ENCODE assay signal across 23 mouse cellular contexts in the genomic region with DNA sequence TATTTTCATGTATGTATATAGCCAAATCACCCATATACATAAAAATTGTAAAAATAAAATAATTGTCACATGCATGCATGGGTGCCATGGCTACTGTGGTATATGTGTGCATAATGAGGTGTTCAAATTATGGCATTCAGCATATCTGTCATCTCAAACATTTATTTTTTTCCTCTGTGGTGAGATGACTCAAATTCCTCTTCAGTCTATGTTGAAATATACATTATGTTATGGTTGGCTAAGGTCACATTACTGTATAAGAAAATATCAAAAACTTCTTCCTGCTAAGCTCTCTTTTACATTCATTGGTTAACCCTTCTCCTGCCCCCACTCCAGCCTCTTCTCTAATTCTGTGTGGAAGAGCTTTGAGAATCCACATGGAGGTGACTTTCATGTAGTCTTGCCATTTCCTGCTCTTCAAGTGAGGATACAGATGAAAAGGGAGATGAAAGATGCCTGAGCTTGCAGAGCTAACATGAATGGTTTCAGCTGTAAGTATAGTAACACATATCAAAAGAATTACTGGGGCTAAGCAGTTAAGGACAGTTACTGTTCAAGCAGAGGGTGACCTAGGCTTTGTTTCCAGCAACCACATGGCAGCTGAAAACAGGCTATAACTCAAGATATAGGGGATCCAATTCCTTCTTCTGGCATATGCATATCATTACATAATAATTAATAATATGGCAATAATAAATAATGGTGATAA.
DNase-seq lines count a peak whose midpoint lies in the region; ATAC-seq and TF ChIP-seq lines count a peak whose summit lies in the region.
"Had no signal": no experiment of that assay in that cellular context is flagged by ENCODE, and none has a peak within 500 bp of the region (broad histone marks: within the 10 kb centered on the region; RNA-seq: fewer than 3 reads in every experiment).

No protein-coding gene starts in this region.

- no peaks in the 10 kb centered on the region for H3K9me3 ChIP-seq in midbrain, embryonic 16.5 days (replicated peaks; ENCODE audit: control insufficient read depth, low read length, poor library complexity, severe bottlenecking)
- no peaks in the 10 kb centered on the region for H3K9me3 ChIP-seq in midbrain, embryonic 13.5 days
- H3K9me3 ChIP-seq in hindbrain, postnatal 0 days (ENCODE audit: low read length): no peaks in the 10 kb centered on the region
- H3K9me3 ChIP-seq: heart, embryonic 10.5 days; heart, embryonic 13.5 days had no signal

- H3K36me3 ChIP-seq in midbrain, embryonic 16.5 days (ENCODE audit: control insufficient read depth, insufficient read depth, low read length): no peaks in the 10 kb centered on the region
- H3K36me3 ChIP-seq in midbrain, embryonic 13.5 days: no peaks in the 10 kb centered on the region
- H3K36me3 ChIP-seq in C2C12 (ENCODE audit: control insufficient read depth, insufficient read depth): no peaks in the 10 kb centered on the region
- H3K36me3 ChIP-seq in hindbrain, postnatal 0 days (ENCODE audit: insufficient read depth, low read length): no peaks in the 10 kb centered on the region
- H3K36me3 ChIP-seq: heart, embryonic 10.5 days; heart, embryonic 13.5 days had no signal

- no peaks in the 10 kb centered on the region for H3K27me3 ChIP-seq in midbrain, embryonic 16.5 days (ENCODE audit: control insufficient read depth, insufficient read depth, low read depth, low read length)
- no peaks in the 10 kb centered on the region for H3K27me3 ChIP-seq in midbrain, embryonic 13.5 days
- no peaks in the 10 kb centered on the region for H3K27me3 ChIP-seq in C2C12 (ENCODE audit: control insufficient read depth, insufficient read depth, insufficient read length)
- H3K27me3 ChIP-seq in hindbrain, postnatal 0 days (ENCODE audit: insufficient read depth, low read length): no peaks in the 10 kb centered on the region
- H3K27me3 ChIP-seq: heart, embryonic 13.5 days had no signal

- no peak overlapping the region for H3K4me2 ChIP-seq in midbrain, embryonic 16.5 days (ENCODE audit: low read length)
- no peak overlapping the region for H3K4me2 ChIP-seq in midbrain, embryonic 13.5 days (replicated peaks)
- no peak overlapping the region for H3K4me2 ChIP-seq in hindbrain, postnatal 0 days (ENCODE audit: low read depth, low read length)
- H3K4me2 ChIP-seq: heart, embryonic 13.5 days; hindbrain, embryonic 14.5 days had no signal

- H3K4me3 ChIP-seq in midbrain, embryonic 16.5 days (ENCODE audit: low read depth, low read length): no peak overlapping the region
- no peak overlapping the region for H3K4me3 ChIP-seq in midbrain, embryonic 13.5 days (replicated peaks)
- H3K4me3 ChIP-seq in C2C12 (ENCODE audit: insufficient read depth, poor library complexity, severe bottlenecking): no peak overlapping the region
- no peak overlapping the region for H3K4me3 ChIP-seq in embryonic fibroblast, embryonic 13.5 days (ENCODE audit: insufficient read depth, low read length)
- H3K4me3 ChIP-seq in hindbrain, postnatal 0 days (ENCODE audit: low read length): no peak overlapping the region
- H3K4me3 ChIP-seq: heart, adult 2 months; heart, embryonic 10.5 days; heart, embryonic 13.5 days had no signal

- H3K79me3 ChIP-seq in C2C12 (ENCODE audit: low read depth): peaks cover 5% of the 10 kb centered on the region

- no peak overlapping the region for H3K9ac ChIP-seq in midbrain, embryonic 16.5 days (ENCODE audit: low read depth, low read length)
- H3K9ac ChIP-seq in midbrain, embryonic 13.5 days (replicated peaks): no peak overlapping the region
- H3K9ac ChIP-seq in hindbrain, postnatal 0 days (replicated peaks; ENCODE audit: low read length): no peak overlapping the region
- H3K9ac ChIP-seq: heart, embryonic 13.5 days; hindbrain, embryonic 14.5 days had no signal

- H3K79me2 ChIP-seq in C2C12 (ENCODE audit: control insufficient read depth, insufficient read depth): peaks cover 26% of the 10 kb centered on the region

- no peak for TF ChIP-seq CTCF in C2C12 (IDR thresholded peaks at IDR 0.05; ENCODE audit: control insufficient read depth, insufficient read depth, insufficient read length)
- no peak for TF ChIP-seq CTCF in embryonic fibroblast, embryonic 13.5 days (IDR thresholded peaks at IDR 0.05; ENCODE audit: borderline replicate concordance, insufficient read depth, low read length)
- TF ChIP-seq CTCF in hindbrain, postnatal 0 days (IDR thresholded peaks at IDR 0.05; ENCODE audit: low read depth): no peak

- ATAC-seq in midbrain, embryonic 16.5 days: peak; percentile 62; the same call in 1 of the 2 replicates
- no peak for ATAC-seq in midbrain, embryonic 13.5 days
- no peak for ATAC-seq in hindbrain, postnatal 0 days
- ATAC-seq: activated CD4-positive, CD25-positive, alpha-beta regulatory T cell, adult 4 months; CD4-positive, CD25-positive, alpha-beta regulatory T cell, adult 4 months; forebrain, embryonic 16.5 days had no signal

- no peak for DNase-seq in right cerebral cortex, postnatal 14 days
- no peak for DNase-seq in hindbrain, postnatal 0 days (ENCODE audit: low spot score)
- DNase-seq: adrenal gland, adult 8-10 months; adrenal gland, postnatal 25 days; B cell, adult 2 months; cerebellum, adult 18-20 months; cerebellum, adult 9-10 months; cerebellum, postnatal 14 days; gastrocnemius, postnatal 10 days; gastrocnemius, postnatal 36 days; heart, adult 2 months; heart, postnatal 14 days; heart, postnatal 4 days had no signal

- no peak for TF ChIP-seq POLR2A in embryonic fibroblast, embryonic 13.5 days (IDR thresholded peaks at IDR 0.05; ENCODE audit: low read depth, low read length)

- H3ac ChIP-seq in C2C12 (ENCODE audit: control insufficient read depth, insufficient read length, low read depth): no peak overlapping the region

- H3K27ac ChIP-seq in midbrain, embryonic 16.5 days (ENCODE audit: low read length): no peak overlapping the region
- no peak overlapping the region for H3K27ac ChIP-seq in midbrain, embryonic 13.5 days
- peak overlapping the region; percentile 78 for H3K27ac ChIP-seq in embryonic fibroblast, embryonic 13.5 days (ENCODE audit: insufficient read depth, low read length)
- H3K27ac ChIP-seq in hindbrain, postnatal 0 days: no peak overlapping the region
- H3K27ac ChIP-seq: heart, adult 2 months; heart, embryonic 10.5 days; heart, embryonic 13.5 days; hindbrain, embryonic 14.5 days had no signal

- no peaks in the 10 kb centered on the region for H3K4me1 ChIP-seq in midbrain, embryonic 16.5 days (ENCODE audit: control insufficient read depth, insufficient read depth, low read length)
- H3K4me1 ChIP-seq in midbrain, embryonic 13.5 days (replicated peaks): no peaks in the 10 kb centered on the region; the same call in 1 of the 2 replicates
- peaks cover 8% of the 10 kb centered on the region for H3K4me1 ChIP-seq in embryonic fibroblast, embryonic 13.5 days (ENCODE audit: control insufficient read depth, insufficient read depth, low read length)
- no peaks in the 10 kb centered on the region for H3K4me1 ChIP-seq in hindbrain, postnatal 0 days (ENCODE audit: insufficient read depth, low read length)
- H3K4me1 ChIP-seq: heart, embryonic 10.5 days had no signal

TF ChIP-seq in C2C12, 6 proteins besides CTCF, POLR2A, EP300 and RAD21:
- TF ChIP-seq MYOD1 (IDR thresholded peaks at IDR 0.05; ENCODE audit: control insufficient read depth, insufficient read length, low read depth) (no peak), MYOG (IDR thresholded peaks at IDR 0.05; ENCODE audit: control insufficient read depth, extremely low read depth, insufficient read length) (no peak), CEBPB (IDR thresholded peaks at IDR 0.05; ENCODE audit: low read depth) (peak; percentile 68), MAX (IDR thresholded peaks at IDR 0.05) (no peak)
TF ChIP-seq in C2C12: peak in this region for 1.
